Mouse (Mus musculus): ENCODE results near the gene Nmur1.
"Not testable (repeated sequence)": the region's sequence is repeated elsewhere in the genome, so short reads cannot be mapped to it uniquely, and the experiment has no call there.

Nmur1 gene

GRCm38 (mm10) chr1:86359798-86360179, 66.2 kb downstream of the Nmur1 start:
- DNase-seq (ENCODE audit: extremely low spot score, low spot score), result no peak

GRCm38 (mm10) chr1:86358906-86359797, 66.9 kb downstream of the Nmur1 start, which contains the start of gene Ncl:
Gene Ncl, minus strand, starts transcription at chr1:86359400.
- DNase-seq (ENCODE audit: extremely low spot score, low spot score), result peak; percentile 99

- DNase-seq (ENCODE audit: extremely low spot score, low spot score), result no peak
Observed at GRCm38 (mm10) chr1:86358229-86358905, 67.7 kb downstream of the Nmur1 start.

- no peak for DNase-seq (ENCODE audit: extremely low spot score, low spot score)
Observed at GRCm38 (mm10) chr1:86354186-86354585, 71.8 kb downstream of the Nmur1 start.

GRCm38 (mm10) chr1:86350576-86350975, 75.5 kb downstream of the Nmur1 start:
- no peak for DNase-seq (ENCODE audit: extremely low spot score, low spot score)

GRCm38 (mm10) chr1:86349696-86350095, 76.3 kb downstream of the Nmur1 start:
- no peak for DNase-seq (ENCODE audit: extremely low spot score, low spot score)

GRCm38 (mm10) chr1:86349201-86349600, 76.8 kb downstream of the Nmur1 start:
- no peak for DNase-seq (ENCODE audit: extremely low spot score, low spot score)

GRCm38 (mm10) chr1:86348801-86349200, 77.2 kb downstream of the Nmur1 start:
- DNase-seq (ENCODE audit: extremely low spot score, low spot score), result no peak

GRCm38 (mm10) chr1:86348083-86348482, 77.9 kb downstream of the Nmur1 start:
- no peak for DNase-seq (ENCODE audit: extremely low spot score, low spot score)

- DNase-seq (ENCODE audit: extremely low spot score, low spot score), result no peak
Observed at GRCm38 (mm10) chr1:86347716-86348045, 78.3 kb downstream of the Nmur1 start.

GRCm38 (mm10) chr1:86346851-86347715, 78.9 kb downstream of the Nmur1 start:
- DNase-seq (ENCODE audit: extremely low spot score, low spot score), result no peak

GRCm38 (mm10) chr1:86345956-86346355, 80.1 kb downstream of the Nmur1 start:
- DNase-seq (ENCODE audit: extremely low spot score, low spot score), result no peak

GRCm38 (mm10) chr1:86345069-86345468, 81.0 kb downstream of the Nmur1 start:
- DNase-seq (ENCODE audit: extremely low spot score, low spot score), result no peak

GRCm38 (mm10) chr1:86343969-86344861, 81.8 kb downstream of the Nmur1 start:
- no peak for DNase-seq (ENCODE audit: extremely low spot score, low spot score)

GRCm38 (mm10) chr1:86343087-86343645, 82.9 kb downstream of the Nmur1 start:
- DNase-seq (ENCODE audit: extremely low spot score, low spot score), result no peak

- no peak for DNase-seq (ENCODE audit: extremely low spot score, low spot score)
Observed at GRCm38 (mm10) chr1:86342371-86342770, 83.7 kb downstream of the Nmur1 start.

- not testable (repeated sequence) for DNase-seq (ENCODE audit: extremely low spot score, low spot score)
Observed at GRCm38 (mm10) chr1:86341096-86341495, 84.9 kb downstream of the Nmur1 start.

- DNase-seq (ENCODE audit: extremely low spot score, low spot score), result peak; percentile 68
Observed at GRCm38 (mm10) chr1:86339156-86339812, 86.7 kb downstream of the Nmur1 start.

GRCm38 (mm10) chr1:86336330-86336729, 89.7 kb downstream of the Nmur1 start:
- no peak for DNase-seq (ENCODE audit: extremely low spot score, low spot score)

Data from neural tube, embryonic 10.5 days (tissue).